Mouse (Mus musculus): ENCODE results near the gene Nudt17.
"Not testable (repeated sequence)": the region's sequence is repeated elsewhere in the genome, so short reads cannot be mapped to it uniquely, and the experiment has no call there.

The Nudt17 gene

GRCm38 (mm10) chr3:96671519-96671918 lies 36.8 kb downstream of the Nudt17 start:
- no peak for DNase-seq (ENCODE audit: low spot score in 2 of 2)

- peak; percentile 39 to 71 for DNase-seq (ENCODE audit: low spot score in 2 of 2)
Observed at GRCm38 (mm10) chr3:96669727-96670468, 38.5 kb downstream of the Nudt17 start, which contains the start of gene Ankrd35. Ankrd35 (plus strand) TSS chr3:96670131.

- DNase-seq (ENCODE audit: low spot score in 2 of 2): no peak
Observed at GRCm38 (mm10) chr3:96668424-96669067, 39.8 kb downstream of the Nudt17 start.

- no peak for DNase-seq (ENCODE audit: low spot score in 2 of 2)
Observed at GRCm38 (mm10) chr3:96667316-96667715, 41.0 kb downstream of the Nudt17 start.

GRCm38 (mm10) chr3:96666916-96667315 lies 41.4 kb downstream of the Nudt17 start:
- no peak for DNase-seq (ENCODE audit: low spot score in 2 of 2)

- DNase-seq (ENCODE audit: low spot score in 2 of 2): not testable (repeated sequence)
Observed at GRCm38 (mm10) chr3:96665732-96666363, 42.5 kb downstream of the Nudt17 start.

GRCm38 (mm10) chr3:96663432-96664239 lies 44.7 kb downstream of the Nudt17 start:
- peak; percentile 59 to 93 for DNase-seq (ENCODE audit: low spot score in 2 of 2)

GRCm38 (mm10) chr3:96662731-96663316 lies 45.5 kb downstream of the Nudt17 start:
- DNase-seq (ENCODE audit: low spot score in 2 of 2): no peak

GRCm38 (mm10) chr3:96660901-96661300 lies 47.5 kb downstream of the Nudt17 start:
- DNase-seq (ENCODE audit: low spot score in 2 of 2): no peak
